Mouse (Mus musculus): Measurements from ENCODE around the gene Gm7792. TPM values are rescaled to one million over a fixed set of nuclear protein-coding genes. Genes with fewer than 3 reads are reported as not detected.

The Gm7792 gene
- polyA plus RNA-seq (2017; shearing (Covaris generic)): not detected

GRCm38 (mm10) chr5:93843476-93843875, at the start of gene Gm7792:
TSS of gene Gm7792 (plus strand) at chr5:93843776.

Other genes starting within 250 kb of the Gm7792 start
- 0.37 TPM for gene C87414, start 172.2 kb upstream of the Gm7792 start, polyA plus RNA-seq (2017; shearing (Covaris generic))
- gene Gm16429, start 85.3 kb downstream of the Gm7792 start, polyA plus RNA-seq (2017; shearing (Covaris generic)): not detected
- not detected for gene BC061212, start 226.8 kb downstream of the Gm7792 start, polyA plus RNA-seq (2017; shearing (Covaris generic))
- 0.22 TPM for gene Gm6351, start 232.6 kb downstream of the Gm7792 start, polyA plus RNA-seq (2017; shearing (Covaris generic))